Mouse (Mus musculus): ENCODE measurements around the gene Tuft1.

Tuft1 gene

DNA sequence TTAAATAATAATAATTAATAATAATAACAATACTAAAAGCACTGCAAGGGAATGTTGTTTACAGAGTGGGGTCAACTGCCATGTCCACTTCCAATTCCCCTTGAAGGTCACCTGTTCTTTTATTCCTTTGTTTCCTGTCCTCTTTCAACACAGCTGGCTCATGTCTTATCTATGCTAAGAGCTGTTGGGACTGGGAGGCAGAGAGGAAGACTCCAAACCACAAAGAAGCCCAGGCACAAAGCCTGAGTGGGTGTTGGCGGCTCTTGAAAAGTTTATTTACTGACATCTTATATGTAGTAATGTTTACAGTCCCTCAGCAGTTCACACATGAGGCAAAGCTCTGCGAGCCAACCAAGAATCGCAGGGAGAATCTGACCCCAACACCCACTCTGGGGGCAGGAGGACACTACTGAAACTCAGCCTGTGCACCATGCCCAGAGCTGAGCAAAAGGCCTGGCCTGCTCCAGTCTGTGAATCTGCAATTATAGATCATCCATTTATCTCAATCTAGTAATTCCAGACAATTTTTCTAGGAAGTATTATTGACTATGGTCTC, 61.4 kb downstream of the Tuft1 start:
- in situ Hi-C loops (cut with MboI, MseI), result no loop called here

DNA sequence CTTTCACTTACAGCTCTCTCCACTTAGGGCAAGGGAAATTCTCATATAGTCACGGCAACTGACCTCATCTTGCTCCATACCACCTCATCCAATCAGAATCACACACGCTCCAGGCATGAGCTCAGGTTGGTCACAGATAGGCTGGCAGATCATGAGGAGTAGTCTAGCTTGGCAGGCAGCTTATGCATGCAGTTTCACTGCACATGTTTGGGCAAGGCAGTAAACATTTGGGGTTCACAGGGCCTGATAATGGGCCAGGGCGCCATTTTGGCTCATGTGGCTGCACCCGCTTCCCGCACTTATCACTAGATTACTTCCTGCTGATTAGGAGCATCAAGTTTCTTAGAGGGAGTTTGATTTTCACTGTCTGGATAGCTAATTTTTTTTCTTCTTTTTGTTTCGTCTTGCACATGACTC, 62.8 kb downstream of the Tuft1 start:
- in situ Hi-C loops (cut with MboI, MseI), result no loop called here

DNA sequence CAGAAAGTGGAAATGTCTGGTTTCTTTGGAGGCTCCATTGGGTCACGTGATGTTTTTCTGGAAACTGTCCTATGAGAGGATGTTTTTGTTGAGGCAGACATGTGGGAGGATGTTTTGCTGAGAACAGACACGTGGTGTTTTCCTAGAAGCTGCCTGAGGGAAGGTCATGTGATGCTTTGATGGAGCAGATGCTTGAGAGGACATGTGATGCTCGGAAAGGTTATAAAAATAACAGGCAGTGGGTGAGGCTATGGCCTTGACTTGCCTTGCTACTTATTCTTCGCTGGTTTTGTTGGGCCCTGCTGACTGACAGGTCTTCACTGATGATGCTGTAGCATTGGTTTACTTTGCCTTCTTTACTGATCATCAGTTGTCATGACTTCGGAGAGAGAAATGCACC, 67.6 kb downstream of the Tuft1 start:
- in situ Hi-C loops (cut with MboI, MseI), result no loop called here

DNA sequence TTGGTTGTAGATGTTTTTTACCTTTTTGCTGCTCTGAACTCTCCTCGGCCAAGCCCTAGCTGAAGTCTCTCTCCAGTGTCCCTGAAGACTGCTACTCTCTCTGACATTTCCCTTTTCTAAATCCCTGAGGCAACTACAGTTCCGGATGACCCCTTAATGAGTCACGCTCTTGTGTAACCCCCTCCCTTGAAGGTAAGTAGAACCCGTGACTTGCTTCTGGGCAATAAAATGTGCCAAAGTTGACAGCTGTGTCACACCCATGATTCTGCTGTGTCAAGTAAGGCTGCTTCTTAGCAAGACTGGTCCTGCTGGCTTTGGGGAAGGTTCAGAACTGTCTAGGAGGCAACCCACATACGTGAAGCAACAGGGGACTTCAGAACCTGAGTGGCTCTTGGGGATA, 70.7 kb downstream of the Tuft1 start:
- in situ Hi-C loops (cut with MboI, MseI), result no loop called here

DNA sequence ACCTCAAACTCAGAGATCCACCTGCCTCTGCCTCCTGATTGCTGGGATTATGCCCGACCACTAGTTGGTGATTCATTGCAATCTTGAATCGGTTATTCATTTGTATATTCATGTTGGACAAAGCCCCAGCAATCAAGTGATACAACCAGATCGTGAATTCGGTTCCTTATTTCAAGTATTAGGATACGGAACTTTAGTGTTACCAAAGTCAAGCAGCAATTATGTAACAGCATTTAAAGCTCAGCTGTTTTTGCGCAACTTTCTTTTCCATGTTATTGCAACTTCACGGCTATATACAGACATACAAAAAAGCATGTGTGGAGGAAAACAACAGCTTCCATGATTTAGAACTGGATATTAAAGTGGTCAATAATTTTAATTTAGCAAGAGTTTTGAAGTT, 75.7 kb downstream of the Tuft1 start:
- in situ Hi-C loops (cut with MboI, MseI), result no loop called here

DNA sequence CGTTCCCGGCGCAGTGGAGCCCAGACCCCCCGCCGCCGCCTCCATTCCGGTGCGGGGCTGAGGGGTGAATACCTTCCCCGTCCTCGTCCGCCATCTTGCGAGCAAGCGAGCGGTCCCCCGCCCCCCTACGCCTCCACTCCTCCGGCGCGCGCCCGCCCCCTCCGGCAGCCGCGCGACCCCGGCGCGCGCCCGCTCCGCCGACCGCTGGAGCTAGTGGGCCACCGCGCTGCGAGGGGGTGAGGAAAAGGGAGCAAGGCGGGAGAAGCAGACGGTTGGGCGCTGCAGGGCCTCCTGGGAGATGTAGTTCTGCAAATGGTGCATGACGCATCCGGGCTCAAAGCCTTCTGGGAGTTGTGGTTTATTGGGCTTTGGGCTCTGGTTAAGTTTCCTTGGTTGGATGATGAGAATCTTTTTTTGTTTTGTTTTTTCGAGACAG, 76.2 kb downstream of the Tuft1 start, which contains the start of gene Snx27:
Gene Snx27, minus strand, starts transcription at position 261 of the 436 bp plus-strand sequence.
- in situ Hi-C loops (cut with MboI, MseI), result no loop called here

DNA sequence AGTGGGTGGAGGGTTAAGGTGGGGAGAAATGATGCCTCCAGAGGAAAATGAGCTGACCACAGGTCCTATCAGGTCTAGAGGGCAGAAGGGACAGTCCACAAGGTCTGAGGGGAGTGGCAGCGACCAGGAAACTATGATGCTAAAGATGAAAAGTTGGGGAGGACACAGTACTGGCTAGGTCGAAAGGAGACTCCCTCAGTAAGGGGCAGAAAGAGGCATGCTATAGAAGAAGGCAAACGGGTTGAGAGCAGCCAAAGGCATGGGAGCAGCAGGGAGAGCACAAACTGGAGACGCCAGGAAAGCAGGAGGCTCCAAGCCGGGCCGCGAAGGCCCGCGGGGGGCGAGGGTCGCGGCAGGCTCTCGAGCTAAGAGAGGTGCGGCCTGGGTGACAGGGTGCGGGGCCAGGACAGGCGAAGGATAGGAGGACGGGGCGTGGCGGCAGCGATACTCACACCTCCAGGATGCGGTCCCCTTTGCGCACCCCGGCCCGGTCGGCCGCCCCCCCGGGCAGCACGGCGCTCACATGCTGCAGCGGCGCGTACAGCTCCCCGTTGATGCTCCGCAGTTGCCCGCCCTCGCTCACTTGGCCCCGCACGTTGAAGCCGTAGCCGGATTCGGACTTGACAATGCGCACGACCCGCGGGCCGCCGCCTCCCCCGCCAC, 76.7 kb downstream of the Tuft1 start:
- in situ Hi-C loops (cut with MboI, MseI), result no loop called here

DNA sequence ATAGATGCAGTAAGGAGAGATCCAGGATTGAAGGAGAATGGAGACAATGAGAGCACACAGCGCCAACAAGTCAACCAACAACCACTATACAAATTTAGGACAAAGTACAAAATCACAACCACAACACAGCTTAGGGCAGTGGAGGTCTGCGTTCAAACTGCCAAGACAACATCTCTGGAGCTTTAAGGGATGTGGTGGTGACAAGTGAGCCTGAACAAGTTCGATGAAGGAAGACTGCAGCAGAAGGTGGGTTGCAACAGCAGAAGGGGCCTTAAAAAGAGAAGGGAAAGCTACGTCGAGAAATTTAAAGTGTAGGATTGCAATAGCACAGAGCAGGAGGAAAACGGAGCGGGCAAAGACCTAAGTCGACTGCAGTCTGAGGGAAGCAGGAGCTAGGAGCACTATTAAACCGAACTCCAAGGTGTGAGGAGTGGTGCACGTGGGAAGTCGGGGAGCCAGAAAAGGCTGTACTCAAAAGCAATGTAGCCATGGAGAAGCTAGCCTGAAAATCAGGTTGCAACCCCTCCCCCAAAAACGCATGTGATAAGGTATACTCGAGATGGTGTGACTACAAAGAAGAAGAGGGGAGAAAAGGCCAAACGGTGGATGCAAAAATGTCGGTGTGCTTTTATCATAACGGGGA, 77.4 kb downstream of the Tuft1 start:
- in situ Hi-C loops (cut with MboI, MseI), result no loop called here

DNA sequence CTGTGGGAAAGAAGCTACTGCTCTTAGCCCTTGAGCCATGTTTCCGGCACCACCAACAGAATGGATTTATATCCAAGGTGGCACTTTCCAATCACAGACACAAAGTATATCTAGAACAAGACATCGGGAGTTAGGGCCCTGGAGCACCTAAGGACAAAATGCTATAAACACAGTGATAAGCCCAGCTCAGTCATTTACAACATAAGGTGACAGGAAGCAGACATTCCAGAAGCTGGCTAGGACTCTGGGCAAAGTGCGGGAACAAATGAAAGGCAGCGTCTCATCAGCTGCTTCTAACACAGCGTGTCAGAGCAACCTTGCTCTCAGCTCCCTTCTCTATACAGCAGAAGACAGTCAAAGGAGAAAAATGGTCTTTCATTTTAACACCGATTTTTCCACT, 84.2 kb downstream of the Tuft1 start:
- in situ Hi-C loops (cut with MboI, MseI), result no loop called here

DNA sequence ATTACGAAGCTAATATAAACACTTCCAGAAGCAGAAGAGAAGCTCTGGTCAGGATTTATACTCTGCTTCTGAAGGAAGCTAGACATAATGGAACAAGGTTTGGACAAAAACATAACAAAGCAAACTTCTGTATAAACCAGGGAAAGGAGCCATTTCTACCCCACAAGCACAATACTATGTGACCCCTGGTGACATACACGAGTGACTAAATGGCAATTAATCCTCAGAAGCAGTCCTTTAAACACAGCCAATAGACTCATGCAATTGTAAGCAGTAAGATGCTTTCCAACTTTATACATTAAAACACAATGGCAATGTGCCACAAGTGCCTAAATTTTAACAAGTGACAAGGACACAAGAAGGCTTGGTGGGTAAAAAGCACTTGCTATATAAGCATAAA, 91.4 kb downstream of the Tuft1 start:
- in situ Hi-C loops (cut with MboI, MseI), result no loop called here

DNA sequence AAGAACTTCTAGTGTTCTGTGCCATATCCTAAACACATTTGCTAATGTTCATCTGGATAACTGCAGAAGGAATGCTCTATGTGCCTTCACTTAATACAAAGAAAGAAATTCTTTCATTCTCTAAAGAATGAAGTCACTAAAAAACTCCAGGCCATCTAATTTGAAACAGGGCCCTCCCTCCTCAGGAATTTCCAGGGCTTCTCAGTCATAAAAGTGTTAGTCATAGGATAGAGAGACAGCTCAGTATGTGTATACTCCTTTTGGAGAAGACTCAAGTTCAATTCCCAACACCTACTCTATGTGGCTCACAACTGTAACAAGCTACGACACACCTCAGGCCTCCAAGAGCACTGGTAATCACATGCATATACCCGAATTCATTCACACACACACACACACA, 93.1 kb downstream of the Tuft1 start:
- in situ Hi-C loops (cut with MboI, MseI), result no loop called here

DNA sequence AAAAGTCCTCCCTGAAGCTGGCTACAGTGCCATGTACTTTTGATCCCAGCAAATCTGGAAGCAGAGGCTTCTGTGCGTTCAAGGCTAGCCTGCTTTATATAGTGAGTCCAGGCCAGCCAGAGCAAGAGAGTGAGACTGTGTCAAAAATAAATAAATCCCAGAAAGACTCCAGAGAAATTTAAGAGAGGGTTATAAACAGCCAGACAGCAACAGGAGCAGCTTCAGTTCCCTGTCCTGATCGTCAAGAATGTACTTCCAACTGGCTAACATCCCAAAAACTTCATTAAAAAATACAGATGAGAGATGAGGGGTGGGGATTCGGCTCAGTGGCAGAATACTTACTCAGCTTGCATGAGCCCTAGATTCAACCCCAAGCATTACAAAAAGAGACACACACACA, 93.5 kb downstream of the Tuft1 start:
- in situ Hi-C loops (cut with MboI, MseI), result no loop called here

DNA sequence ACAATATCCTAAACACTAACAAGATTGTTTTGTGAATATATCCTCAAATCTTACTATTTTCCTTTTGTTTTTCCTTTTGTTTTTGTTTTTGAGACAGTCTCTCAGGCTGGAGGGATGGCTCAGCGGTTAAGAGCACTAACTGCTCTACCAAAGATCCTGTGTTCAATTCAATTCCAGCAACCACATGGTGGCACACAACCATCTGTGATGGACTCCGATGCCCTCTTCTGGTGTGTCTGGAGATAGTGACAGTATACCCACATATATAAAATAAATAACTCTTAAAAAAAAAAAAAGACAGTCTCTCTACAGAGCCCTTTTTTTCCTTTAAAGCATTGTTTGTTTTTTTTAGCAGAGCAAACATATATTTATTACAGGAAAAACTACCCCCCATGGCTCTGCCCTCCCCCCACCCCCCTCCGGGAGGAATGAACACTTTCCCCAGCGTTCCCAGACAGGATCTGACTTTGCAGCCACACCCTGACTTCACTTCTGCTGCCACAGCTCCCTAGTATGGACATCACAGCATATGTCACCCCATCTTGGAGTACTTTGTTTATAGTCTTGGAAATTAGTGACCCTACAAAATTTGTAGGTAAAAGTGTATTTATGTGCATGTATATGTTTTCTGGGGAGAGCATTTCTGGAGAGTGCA, 94.2 kb downstream of the Tuft1 start:
- in situ Hi-C loops (cut with MboI, MseI), result no loop called here

DNA sequence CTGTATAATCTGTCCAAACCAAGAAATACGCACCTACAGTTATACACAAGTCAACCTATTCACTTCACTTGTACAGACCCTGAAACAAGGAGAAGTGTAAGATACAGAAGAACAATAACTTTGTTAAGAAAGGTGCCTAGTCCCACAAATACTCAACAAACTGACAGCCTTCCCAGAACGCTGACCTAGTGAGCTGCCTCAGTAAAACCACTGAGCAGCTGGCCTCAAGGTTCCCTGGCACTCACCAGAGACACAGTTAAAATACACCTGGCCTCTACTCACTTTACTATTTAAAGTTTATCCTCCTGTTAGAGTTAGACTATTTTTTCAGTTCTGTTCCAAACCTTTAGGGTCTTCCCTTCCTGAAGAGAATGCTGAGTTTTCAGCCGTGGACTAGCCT, 95.5 kb downstream of the Tuft1 start:
- in situ Hi-C loops (cut with MboI, MseI), result no loop called here

Data from T-helper 2 cell (primary cell).